16 mouse cellular contexts compared by ENCODE assay signal in the genomic region with DNA sequence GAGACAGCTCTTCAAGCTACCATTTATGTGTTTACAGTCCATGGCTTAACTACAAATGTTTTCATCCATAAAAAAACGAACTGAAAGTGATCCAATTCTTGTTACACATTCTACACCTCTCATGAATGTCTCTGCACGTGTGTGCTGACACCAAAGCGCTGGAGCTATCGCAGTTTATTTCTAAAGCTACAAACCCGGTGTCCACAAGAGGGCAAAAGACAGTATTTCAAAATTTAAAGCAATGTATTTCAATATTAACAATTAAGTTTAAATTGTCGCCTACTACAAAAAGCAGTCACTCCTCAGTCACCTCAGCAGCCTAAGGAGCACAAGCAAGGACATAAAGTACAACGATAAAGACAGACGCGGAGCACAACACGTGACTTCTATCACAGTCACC.
"Had no signal": no experiment of that assay in that cellular context is flagged by ENCODE, and none has a peak within 500 bp of the region (broad histone marks: within the 10 kb centered on the region; RNA-seq: fewer than 3 reads in every experiment).

No protein-coding gene starts in this region.

- H3K4me3 ChIP-seq: left cerebral cortex, adult 2 months; liver, embryonic 13.5 days; megakaryocyte, embryonic 14.5 days; midbrain, embryonic 10.5 days had no signal

- H3K9ac ChIP-seq: liver, embryonic 13.5 days had no signal

- H3K27me3 ChIP-seq: liver, embryonic 13.5 days; megakaryocyte, embryonic 14.5 days had no signal

- DNase-seq: kidney, adult 2 months; kidney, postnatal 10 days; kidney, postnatal 4 days; layer of hippocampus, adult 9-11 months; layer of hippocampus, postnatal 36 days; liver, embryonic 13.5 days; lung, adult 2 months; right cerebral cortex, postnatal 14 days; right cerebral cortex, postnatal 4 days; thymus, postnatal 36 days had no signal

- H3K9me3 ChIP-seq: liver, embryonic 13.5 days; megakaryocyte, embryonic 14.5 days; midbrain, embryonic 10.5 days had no signal

- H3K36me3 ChIP-seq: liver, embryonic 13.5 days had no signal

- ATAC-seq: intestine, postnatal 0 days; lung, postnatal 0 days; midbrain, embryonic 16.5 days had no signal

- H3K4me1 ChIP-seq: megakaryocyte, embryonic 14.5 days; midbrain, embryonic 10.5 days had no signal

- H3K27ac ChIP-seq: left cerebral cortex, adult 2 months; liver, embryonic 13.5 days; midbrain, embryonic 10.5 days had no signal

- H3K4me2 ChIP-seq: liver, embryonic 13.5 days had no signal
